Mouse (Mus musculus): ENCODE results near the gene Gabra4. TPM values are rescaled to one million over a fixed set of nuclear protein-coding genes. Genes with fewer than 3 reads are reported as not detected.

Gene Gabra4
- total RNA-seq (2023) = not detected

GRCm38 (mm10) chr5:71658115-71658497, at the start of gene Gabra4:
Gene Gabra4, minus strand, starts transcription at chr5:71658308.

GRCm38 (mm10) chr5:71657482-71658114, 510 bp downstream of the Gabra4 start, which contains the start of gene Gabrb1:
Gene Gabrb1, plus strand, starts transcription at chr5:71658113.

GRCm38 (mm10) chr5:71548079-71548478, 110.0 kb downstream of the Gabra4 start, which contains the start of gene Cox7b2:
Gene Cox7b2, minus strand, starts transcription at chr5:71548205.

Other genes starting within 250 kb of the Gabra4 start
- gene Cox7b2, start 110.1 kb downstream of the Gabra4 start, total RNA-seq (2023) = not detected
- not detected for gene Gabrb1, start 195 bp downstream of the Gabra4 start, total RNA-seq (2023)